Mouse (Mus musculus) kidney, adult 2 months (tissue): ENCODE data around the gene Ak8.

ENCODE experiments used
- CTCF ChIP-seq: fragments of 200-500 bp; conservative IDR thresholded peaks from 2 replicates; pipeline ENCODE4 v1.5.1; 2011; ENCODE audit warnings: low read depth, mild to moderate bottlenecking, control low read depth, low read length, moderate library complexity, mixed read lengths; ENCODE audit not compliant: insufficient read depth, insufficient read length
- POLR2A ChIP-seq: fragments of 200-500 bp; IDR thresholded peaks from one replicate; pipeline ENCODE4 v1.6.1; 2011; ENCODE audit warnings: low read depth, low read length, control low read depth

GRCm38 (mm10) chr2:28797490-28798106 is 97.6 kb downstream of the Ak8 start:
- TF ChIP-seq CTCF: no peak
- TF ChIP-seq POLR2A: no peak
